18 mouse cellular contexts compared by ENCODE assay signal in genomic region chr8:46690111-46690510, GRCm38 (mm10). TPM values are rescaled to one million over a fixed set of nuclear protein-coding genes. Genes with fewer than 3 reads are reported as not detected.
DNase-seq lines count a peak whose midpoint lies in the region; ATAC-seq and TF ChIP-seq lines count a peak whose summit lies in the region.
"Had no signal": no experiment of that assay in that cellular context is flagged by ENCODE, and none has a peak within 500 bp of the region (broad histone marks: within the 10 kb centered on the region; RNA-seq: fewer than 3 reads in every experiment).

No protein-coding gene starts in this region.

- no peak overlapping the region for H3K4me3 ChIP-seq in midbrain, embryonic 10.5 days
- H3K4me3 ChIP-seq in midbrain, postnatal 0 days (ENCODE audit: low read depth, low read length): no peak overlapping the region
- H3K4me3 ChIP-seq in stomach, postnatal 0 days (ENCODE audit: low read depth, low read length): no peak overlapping the region
- no peak overlapping the region for H3K4me3 ChIP-seq in forebrain, postnatal 0 days (ENCODE audit: low read depth, low read length)
- H3K4me3 ChIP-seq: embryonic facial prominence, embryonic 10.5 days; forebrain, embryonic 13.5 days; heart, embryonic 12.5 days had no signal

- no peaks in the 10 kb centered on the region for H3K36me3 ChIP-seq in midbrain, embryonic 10.5 days
- no peaks in the 10 kb centered on the region for H3K36me3 ChIP-seq in midbrain, postnatal 0 days (ENCODE audit: insufficient read depth, low read length)
- no peaks in the 10 kb centered on the region for H3K36me3 ChIP-seq in stomach, postnatal 0 days (ENCODE audit: control insufficient read depth, insufficient read depth, low read length)
- H3K36me3 ChIP-seq in forebrain, postnatal 0 days (ENCODE audit: insufficient read depth): no peaks in the 10 kb centered on the region
- H3K36me3 ChIP-seq: embryonic facial prominence, embryonic 10.5 days; heart, embryonic 12.5 days had no signal

- H3K9ac ChIP-seq in midbrain, postnatal 0 days (replicated peaks; ENCODE audit: low read length, poor library complexity, severe bottlenecking): no peak overlapping the region
- no peak overlapping the region for H3K9ac ChIP-seq in stomach, postnatal 0 days (ENCODE audit: low read length)
- H3K9ac ChIP-seq in forebrain, postnatal 0 days: no peak overlapping the region
- H3K9ac ChIP-seq: forebrain, embryonic 13.5 days; heart, embryonic 12.5 days; hindbrain, embryonic 14.5 days had no signal

- H3K4me1 ChIP-seq in midbrain, embryonic 10.5 days: peaks cover 44% of the 10 kb centered on the region
- H3K4me1 ChIP-seq in midbrain, postnatal 0 days (ENCODE audit: insufficient read depth, low read length): no peaks in the 10 kb centered on the region
- no peaks in the 10 kb centered on the region for H3K4me1 ChIP-seq in stomach, postnatal 0 days (replicated peaks; ENCODE audit: control insufficient read depth, insufficient read depth)
- H3K4me1 ChIP-seq in forebrain, postnatal 0 days (ENCODE audit: insufficient read depth): no peaks in the 10 kb centered on the region
- H3K4me1 ChIP-seq: heart, embryonic 12.5 days had no signal

- TF ChIP-seq CTCF in midbrain, postnatal 0 days (IDR thresholded peaks at IDR 0.05): no peak
- TF ChIP-seq CTCF in stomach, postnatal 0 days (IDR thresholded peaks at IDR 0.05; ENCODE audit: low read depth): no peak
- TF ChIP-seq CTCF in forebrain, postnatal 0 days (IDR thresholded peaks at IDR 0.05; ENCODE audit: low read depth): no peak

- no peak overlapping the region for H3K4me2 ChIP-seq in midbrain, postnatal 0 days (ENCODE audit: low read depth, low read length, poor library complexity, severe bottlenecking)
- no peak overlapping the region for H3K4me2 ChIP-seq in stomach, postnatal 0 days (replicated peaks; ENCODE audit: low read depth)
- no peak overlapping the region for H3K4me2 ChIP-seq in forebrain, postnatal 0 days (ENCODE audit: low read depth)
- H3K4me2 ChIP-seq: forebrain, embryonic 13.5 days; heart, embryonic 12.5 days; hindbrain, embryonic 14.5 days had no signal

- no peaks in the 10 kb centered on the region for H3K27me3 ChIP-seq in midbrain, embryonic 10.5 days (ENCODE audit: low read depth, poor library complexity, severe bottlenecking)
- H3K27me3 ChIP-seq in midbrain, postnatal 0 days (ENCODE audit: insufficient read depth, low read length): no peaks in the 10 kb centered on the region
- H3K27me3 ChIP-seq in stomach, postnatal 0 days (ENCODE audit: control insufficient read depth, insufficient read depth, low read length): no peaks in the 10 kb centered on the region
- no peaks in the 10 kb centered on the region for H3K27me3 ChIP-seq in forebrain, postnatal 0 days (ENCODE audit: insufficient read depth, low read length)
- H3K27me3 ChIP-seq: forebrain, embryonic 13.5 days; heart, embryonic 12.5 days had no signal

- no peaks in the 10 kb centered on the region for H3K9me3 ChIP-seq in midbrain, embryonic 10.5 days (replicated peaks)
- H3K9me3 ChIP-seq in midbrain, postnatal 0 days (ENCODE audit: low read length): no peaks in the 10 kb centered on the region
- no peaks in the 10 kb centered on the region for H3K9me3 ChIP-seq in stomach, postnatal 0 days (ENCODE audit: control insufficient read depth, low read length)
- H3K9me3 ChIP-seq in forebrain, postnatal 0 days (ENCODE audit: low read length): no peaks in the 10 kb centered on the region
- H3K9me3 ChIP-seq: embryonic facial prominence, embryonic 10.5 days; forebrain, embryonic 13.5 days; heart, embryonic 12.5 days had no signal

- no peak for DNase-seq in midbrain, embryonic 10.5 days (ENCODE audit: low spot score)
- DNase-seq in midbrain, postnatal 0 days (ENCODE audit: low spot score): no peak
- peak; percentile 48 for DNase-seq in embryo, embryonic 11 days
- peak; percentile 36 for DNase-seq in retina, embryonic 14.5 days (ENCODE audit: low spot score)
- no peak for DNase-seq in stomach, postnatal 0 days (ENCODE audit: low spot score)
- DNase-seq in forebrain, postnatal 0 days: no peak
- no peak for DNase-seq in kidney, adult 18-20 months
- DNase-seq: adrenal gland, adult 2 months; adrenal gland, postnatal 25 days; cerebellum, adult 18-20 months; cerebellum, postnatal 10 days; gastrocnemius, postnatal 14 days; heart, postnatal 36 days had no signal

- 44% methylated on average over 5 of the region's 5 CpGs for whole genome bisulfite sequencing in midbrain, embryonic 10.5 days
- WGBS in midbrain, postnatal 0 days: 27% methylated on average over 5 of the region's 5 CpGs
- 65% methylated on average over 5 of the region's 5 CpGs for WGBS in stomach, postnatal 0 days
- WGBS in forebrain, postnatal 0 days: 22% methylated on average over 5 of the region's 5 CpGs

- no peak for ATAC-seq in midbrain, postnatal 0 days (ENCODE audit: low FRiP score)
- no peak for ATAC-seq in stomach, postnatal 0 days (ENCODE audit: low FRiP score, low TSS enrichment)
- no peak for ATAC-seq in forebrain, postnatal 0 days
- ATAC-seq: forebrain, embryonic 13.5 days; intestine, embryonic 16.5 days had no signal

- no peak for TF ChIP-seq EP300 in stomach, postnatal 0 days (optimal IDR thresholded peaks at IDR 0.05)

- H3K27ac ChIP-seq in midbrain, embryonic 10.5 days (replicated peaks): peak overlapping the region; percentile 49; the same call in 1 of the 2 replicates
- no peak overlapping the region for H3K27ac ChIP-seq in midbrain, postnatal 0 days (ENCODE audit: low read depth, low read length)
- H3K27ac ChIP-seq in stomach, postnatal 0 days (replicated peaks): peak overlapping the region; percentile 63
- no peak overlapping the region for H3K27ac ChIP-seq in forebrain, postnatal 0 days (ENCODE audit: low read depth, low read length)
- H3K27ac ChIP-seq: embryonic facial prominence, embryonic 10.5 days; forebrain, embryonic 13.5 days; hindbrain, embryonic 14.5 days had no signal

RNA-seq across cellular contexts. Expression of gene Irf2, which starts 49.4 kb away (rescaled TPM):
- 7.4 and 8.6 TPM in 2 replicates for polyA plus RNA-seq in midbrain, embryonic 10.5 days (2016; fragmentation: Nextera tagmentation; extraction: Ambion mirVana)
- 3.3 and 4.0 TPM in 2 replicates for total RNA-seq in midbrain, postnatal 0 days (2014; rRNA removed)
- 9.5 and 9.7 TPM in 2 replicates for polyA plus RNA-seq in midbrain, postnatal 0 days (2015; fragmentation: Nextera tagmentation; extraction: Ambion mirVana)
- polyA plus RNA-seq in stomach, postnatal 0 days (2015; fragmentation: Nextera tagmentation; extraction: Ambion mirVana): 23.3 and 27.0 TPM in 2 replicates
- 3.0 and 8.5 TPM in 2 replicates for total RNA-seq in forebrain, postnatal 0 days (2014; rRNA removed)
- polyA plus RNA-seq in forebrain, postnatal 0 days (2015; fragmentation: Nextera tagmentation; extraction: Ambion mirVana): 5.4 and 9.1 TPM in 2 replicates

Comparison
In these comparisons a context has a peak if more than half of its experiments do, and no peak if none do; other contexts are left out.
1. H3K27ac ChIP-seq: peak in midbrain, embryonic 10.5 days (single experiment) and stomach, postnatal 0 days (single experiment); none in midbrain, postnatal 0 days (single experiment) and forebrain, postnatal 0 days (single experiment).
2. DNase-seq: peak in embryo, embryonic 11 days (single experiment) and retina, embryonic 14.5 days (single experiment); none in midbrain, embryonic 10.5 days (single experiment), midbrain, postnatal 0 days (single experiment), stomach, postnatal 0 days (single experiment), forebrain, postnatal 0 days (single experiment) and kidney, adult 18-20 months (single experiment).